Mouse (Mus musculus) kidney, postnatal 0 days (tissue): ENCODE data around the gene Gfy. TPM values are rescaled to one million over a fixed set of nuclear protein-coding genes. Genes with fewer than 3 reads are reported as not detected.
"Not testable (repeated sequence)": the region's sequence is repeated elsewhere in the genome, so short reads cannot be mapped to it uniquely, and the experiment has no call there.

Source experiments
- ATAC-seq: fragments of 200-750 bp; cut with Nextera tagmentation; replicated peaks from 2 replicates; pipeline ENCODE4 v1.8.0; 2017; ENCODE audit warnings: low read depth, moderate number of reproducible peaks, moderate TSS enrichment, moderate library complexity; ENCODE audit not compliant: low FRiP score
- DNase-seq: peaks from one replicate; pipeline ENCODE4 v3.0.0-alpha.2; 2016; ENCODE audit warnings: low spot score
- H3K27ac ChIP-seq: fragments of 300-500 bp; sonication (generic); 2 replicates; pipeline ENCODE4 v1.5.1; 2014; ENCODE audit warnings: mild to moderate bottlenecking
- H3K27me3 ChIP-seq: fragments of 300-500 bp; sonication (generic); 2 replicates; pipeline ENCODE4 v1.6.1; 2014; ENCODE audit warnings: low read length, mixed read lengths; ENCODE audit not compliant: insufficient read depth
- H3K36me3 ChIP-seq: fragments of 300-500 bp; sonication (generic); 2 replicates; pipeline ENCODE4 v1.6.1; 2014; ENCODE audit warnings: low read length, mixed read lengths; ENCODE audit not compliant: insufficient read depth
- H3K4me1 ChIP-seq: fragments of 300-500 bp; sonication (generic); replicated peaks from 2 replicates; pipeline ENCODE4 v1.6.1; 2014; ENCODE audit warnings: antibody characterized with exemption, low read length, mixed read lengths; ENCODE audit not compliant: insufficient read depth
- H3K4me2 ChIP-seq: fragments of 300-500 bp; sonication (generic); 2 replicates; pipeline ENCODE4 v1.6.1; 2014; ENCODE audit warnings: mild to moderate bottlenecking, low read length, moderate library complexity, mixed read lengths
- H3K4me3 ChIP-seq: fragments of 300-500 bp; sonication (generic); replicated peaks from 2 replicates; pipeline ENCODE4 v1.5.1; 2014; ENCODE audit warnings: low read depth, low read length
- H3K9ac ChIP-seq: fragments of 300-500 bp; sonication (generic); 2 replicates; pipeline ENCODE4 v1.6.1; 2014; ENCODE audit warnings: low read depth, low read length
- H3K9me3 ChIP-seq: fragments of 300-500 bp; sonication (generic); replicated peaks from 2 replicates; pipeline ENCODE4 v1.6.1; 2016; ENCODE audit warnings: low read length, inconsistent platforms, mixed read lengths
- CTCF ChIP-seq: IDR thresholded peaks from 2 replicates; pipeline ENCODE4 v1.5.1; 2016; ENCODE audit warnings: antibody characterized with exemption, low read depth, mild to moderate bottlenecking, moderate library complexity
- whole genome bisulfite sequencing: fragments of 180-500 bp; shearing (Covaris S2); extraction: QIAGEN DNeasy Blood & Tissue Kit; methylation state at CpG from one replicate; pipeline ENCODE4 v1.1.7; 2014; 5-methylcytosine and 5-hydroxymethylcytosine counted together
- polyA plus RNA-seq: library from polyadenylated mRNA; unstranded; fragments of >200 nt; fragmentation: Nextera tagmentation; extraction: Ambion mirVana; gene quantifications from 2 replicates; pipeline ENCODE4 v1.2.1, GENCODE M21; 2015

Gene Gfy
- polyA plus RNA-seq, 1 experiment from 2014 or later, result not detected

GRCm38 (mm10) chr7:45174567-45175280 is 4.6 kb downstream of the Gfy start:
- DNase-seq, result no peak
- Histone ChIP-seq H3K4me2 (0 out of 2 replicates have a peak overlapping the region, but pooled peaks have one; percentile 15), H3K4me3 (peak overlapping the region; percentile 9; the same call in 1 of the 2 replicates), H3K4me1 (no peaks in the 10 kb centered on the region), H3K27me3 (peaks cover 57% of the 10 kb centered on the region), H3K9ac (no peak overlapping the region), H3K9me3 (peaks cover 6% of the 10 kb centered on the region), H3K27ac (no peak overlapping the region), H3K36me3 (no peaks in the 10 kb centered on the region)
- ATAC-seq, result no peak; the same call in 1 of the 2 replicates
- 4% methylated on average over 28 of the region's 29 CpGs for WGBS
- TF ChIP-seq CTCF, result no peak

GRCm38 (mm10) chr7:45173772-45174171 is 5.6 kb downstream of the Gfy start:
- H3K27ac ChIP-seq, H3K4me1 ChIP-seq, H3K36me3 ChIP-seq, H3K9ac ChIP-seq, H3K4me3 ChIP-seq, H3K4me2 ChIP-seq, ATAC-seq: not testable (repeated sequence)
- peak; percentile 69 for TF ChIP-seq CTCF
- H3K27me3 ChIP-seq, result peaks cover 57% of the 10 kb centered on the region
- H3K9me3 ChIP-seq, result peaks cover 10% of the 10 kb centered on the region
- 64% methylated on average over 1 of the region's 1 CpGs for WGBS
- peak; percentile 25 for DNase-seq

GRCm38 (mm10) chr7:45172974-45173373 is 6.4 kb downstream of the Gfy start:
- Histone ChIP-seq H3K9ac (no peak overlapping the region), H3K36me3 (no peaks in the 10 kb centered on the region), H3K4me3 (no peak overlapping the region), H3K4me2 (no peak overlapping the region), H3K9me3 (peaks cover 10% of the 10 kb centered on the region), H3K4me1 (no peaks in the 10 kb centered on the region), H3K27me3 (peaks cover 55% of the 10 kb centered on the region), H3K27ac (no peak overlapping the region)
- TF ChIP-seq CTCF, result peak; percentile 44
- 63% methylated on average over 7 of the region's 7 CpGs for WGBS
- no peak for DNase-seq
- ATAC-seq, result no peak

GRCm38 (mm10) chr7:45169495-45169894 is 9.9 kb downstream of the Gfy start:
- H3K9ac ChIP-seq, result no peak overlapping the region
- no peak overlapping the region for H3K27ac ChIP-seq
- DNase-seq, result no peak
- 91% methylated on average over 3 of the region's 3 CpGs for WGBS
- peaks cover 10% of the 10 kb centered on the region for H3K9me3 ChIP-seq
- H3K36me3 ChIP-seq, result no peaks in the 10 kb centered on the region
- peaks cover 45% of the 10 kb centered on the region for H3K27me3 ChIP-seq
- no peak for ATAC-seq
- no peak for TF ChIP-seq CTCF
- H3K4me3 ChIP-seq, result no peak overlapping the region
- no peaks in the 10 kb centered on the region for H3K4me1 ChIP-seq
- H3K4me2 ChIP-seq, result no peak overlapping the region

GRCm38 (mm10) chr7:45168656-45169055 is 10.7 kb downstream of the Gfy start:
- H3K9ac ChIP-seq, result 0 out of 2 replicates have a peak overlapping the region, but pooled peaks have one; percentile 18
- DNase-seq (no peak), ATAC-seq (no peak)
- H3K27ac ChIP-seq, result no peak overlapping the region
- H3K27me3 ChIP-seq, result peaks cover 47% of the 10 kb centered on the region
- H3K4me2 ChIP-seq, result no peak overlapping the region
- no peak for TF ChIP-seq CTCF
- H3K4me1 ChIP-seq, result peaks cover 3% of the 10 kb centered on the region; the same call in 1 of the 2 replicates
- H3K36me3 ChIP-seq, result no peaks in the 10 kb centered on the region
- peaks cover 10% of the 10 kb centered on the region for H3K9me3 ChIP-seq
- no peak overlapping the region for H3K4me3 ChIP-seq
- 6% methylated on average over 24 of the region's 24 CpGs for WGBS

GRCm38 (mm10) chr7:45167761-45168445 is 11.5 kb downstream of the Gfy start:
- Histone ChIP-seq H3K9me3 (peaks cover 10% of the 10 kb centered on the region), H3K9ac (no peak overlapping the region), H3K36me3 (no peaks in the 10 kb centered on the region), H3K4me3 (no peak overlapping the region), H3K4me2 (no peak overlapping the region), H3K27me3 (peaks cover 51% of the 10 kb centered on the region), H3K27ac (no peak overlapping the region), H3K4me1 (peaks cover 5% of the 10 kb centered on the region; the same call in 1 of the 2 replicates)
- TF ChIP-seq CTCF, result no peak
- 4% methylated on average over 19 of the region's 19 CpGs for WGBS
- DNase-seq (no peak), ATAC-seq (no peak)
